10 mouse cellular contexts compared by ENCODE assay signal in the genomic region with DNA sequence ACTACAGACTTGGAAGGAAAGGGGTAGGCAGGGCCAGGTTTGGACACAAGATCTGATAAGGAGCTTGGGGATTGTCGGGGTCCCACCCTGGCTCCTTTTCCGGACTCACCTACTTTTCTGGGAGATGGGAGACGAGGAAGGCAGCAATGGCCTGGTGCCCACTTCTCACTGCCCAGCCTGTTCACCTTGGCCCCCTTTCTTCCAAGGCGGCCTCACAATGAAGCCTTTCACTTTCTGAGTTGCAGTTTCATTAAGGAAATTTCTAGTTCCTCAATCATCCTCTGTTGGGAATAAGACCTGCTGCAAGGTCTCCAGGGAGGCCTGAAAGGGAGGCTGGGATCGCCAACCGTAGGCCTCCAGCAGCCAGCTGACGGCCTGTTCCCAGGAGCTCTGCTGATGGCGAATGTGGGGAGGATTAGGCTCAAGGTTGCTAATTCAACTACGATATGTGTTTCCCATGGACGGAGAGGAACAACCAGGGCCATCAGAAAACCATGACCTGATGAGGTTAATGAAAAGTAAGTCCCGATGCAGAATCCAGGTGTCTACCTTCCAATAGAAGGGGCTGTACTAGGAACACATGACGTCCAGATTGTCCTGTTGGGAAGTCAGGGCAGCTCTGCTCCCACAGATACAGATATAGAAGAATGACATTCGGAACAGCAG. TPM values are rescaled to one million over a fixed set of nuclear protein-coding genes. Genes with fewer than 3 reads are reported as not detected.
DNase-seq lines count a peak whose midpoint lies in the region; ATAC-seq and TF ChIP-seq lines count a peak whose summit lies in the region.
"Had no signal": no experiment of that assay in that cellular context is flagged by ENCODE, and none has a peak within 500 bp of the region (broad histone marks: within the 10 kb centered on the region; RNA-seq: fewer than 3 reads in every experiment).

No protein-coding gene starts in this region.

- no peak; the same call in 1 of the 2 replicates for TF ChIP-seq EP300 in heart, adult 2 months (IDR thresholded peaks at IDR 0.05; ENCODE audit: insufficient read depth, low read depth, low read length)
- no peak for TF ChIP-seq EP300 in heart, postnatal 0 days (IDR thresholded peaks at IDR 0.05; ENCODE audit: low read depth)

- H3K4me3 ChIP-seq in heart, adult 2 months, result no peak overlapping the region
- no peak overlapping the region for H3K4me3 ChIP-seq in layer of hippocampus, adult 2 months
- H3K4me3 ChIP-seq in heart, postnatal 0 days (ENCODE audit: low read depth, low read length), result no peak overlapping the region
- H3K4me3 ChIP-seq: embryonic facial prominence, embryonic 10.5 days; liver, embryonic 13.5 days had no signal

- peak; percentile 57 to 58 for DNase-seq in heart, adult 2 months
- DNase-seq in heart, postnatal 36 days, result no peak
- DNase-seq in layer of hippocampus, adult 2 months (ENCODE audit: low spot score in 2 of 2), result no peak
- DNase-seq in layer of hippocampus, postnatal 14 days (ENCODE audit: low spot score in 2 of 2), result no peak
- DNase-seq in heart, postnatal 0 days (ENCODE audit: low spot score), result no peak
- DNase-seq in urinary bladder, postnatal 36 days (ENCODE audit: low spot score in 2 of 2), result no peak
- DNase-seq: cerebellum, adult 9-11 months; liver, embryonic 13.5 days had no signal

- no peak for TF ChIP-seq POLR2A in heart, adult 2 months (IDR thresholded peaks at IDR 0.05; ENCODE audit: insufficient read depth, low read depth, low read length)

- H3K27ac ChIP-seq in heart, adult 2 months, result peak overlapping the region; percentile 90
- H3K27ac ChIP-seq in layer of hippocampus, adult 2 months, result peak overlapping the region; percentile 64; the same call in 1 of the 2 replicates
- H3K27ac ChIP-seq in heart, postnatal 0 days (ENCODE audit: low read depth), result peak overlapping the region; percentile 66
- H3K27ac ChIP-seq: embryonic facial prominence, embryonic 10.5 days; liver, embryonic 13.5 days had no signal

- ATAC-seq in granulocyte monocyte progenitor cell, adult 5-6 weeks (replicated peaks; ENCODE audit: poor library complexity, severe bottlenecking), result peak; percentile 11; the same call in 1 of the 2 replicates
- ATAC-seq in heart, postnatal 0 days (ENCODE audit: insufficient read depth, low read depth), result no peak

- no peak overlapping the region for H3K9ac ChIP-seq in heart, adult 2 months (ENCODE audit: low read depth, low read length)
- H3K9ac ChIP-seq in heart, postnatal 0 days (replicated peaks; ENCODE audit: low read depth, low read length), result no peak overlapping the region
- H3K9ac ChIP-seq: liver, embryonic 13.5 days had no signal

- TF ChIP-seq CTCF in heart, adult 2 months (IDR thresholded peaks at IDR 0.05), result no peak
- TF ChIP-seq CTCF in layer of hippocampus, adult 2 months (conservative IDR thresholded peaks at IDR 0.05), result no peak
- no peak for TF ChIP-seq CTCF in heart, postnatal 0 days (IDR thresholded peaks at IDR 0.05; ENCODE audit: low read depth)

- 49% methylated on average over 13 of the region's 13 CpGs for WGBS in heart, adult 2 months
- 62% methylated on average over 13 of the region's 13 CpGs for WGBS in heart, postnatal 0 days

- H3K9me3 ChIP-seq in heart, postnatal 0 days (replicated peaks; ENCODE audit: control insufficient read depth, low read length), result no peaks in the 10 kb centered on the region
- H3K9me3 ChIP-seq: embryonic facial prominence, embryonic 10.5 days; liver, embryonic 13.5 days had no signal

- no peak overlapping the region for H3K4me2 ChIP-seq in heart, postnatal 0 days (ENCODE audit: low read depth, low read length)
- H3K4me2 ChIP-seq: liver, embryonic 13.5 days had no signal

- H3K36me3 ChIP-seq in heart, adult 2 months (ENCODE audit: control insufficient read depth, insufficient read depth, low read length), result no peaks in the 10 kb centered on the region
- no peaks in the 10 kb centered on the region for H3K36me3 ChIP-seq in heart, postnatal 0 days (replicated peaks; ENCODE audit: control insufficient read depth, insufficient read depth, low read length)
- H3K36me3 ChIP-seq: embryonic facial prominence, embryonic 10.5 days; liver, embryonic 13.5 days had no signal

- H3K79me2 ChIP-seq in heart, adult 2 months (replicated peaks; ENCODE audit: control insufficient read depth, insufficient read depth, low read length), result no peaks in the 10 kb centered on the region

- H3K4me1 ChIP-seq in heart, adult 2 months (ENCODE audit: control insufficient read depth, insufficient read depth, low read length), result peaks cover 21% of the 10 kb centered on the region
- peaks cover 20% of the 10 kb centered on the region for H3K4me1 ChIP-seq in heart, postnatal 0 days (ENCODE audit: control insufficient read depth, insufficient read depth)

- H3K27me3 ChIP-seq in heart, adult 2 months (ENCODE audit: control insufficient read depth, insufficient read depth, low read length), result no peaks in the 10 kb centered on the region
- no peaks in the 10 kb centered on the region for H3K27me3 ChIP-seq in heart, postnatal 0 days (ENCODE audit: control insufficient read depth, insufficient read depth, low read length)

- intact Hi-C loops in heart, adult 2 months (cut with DNase I), result loop anchor here (1.0 to 5.0 kb wide), 2 partner anchors 15 to 35 kb away; a partner anchor contains a TSS
- intact Hi-C loops in heart, postnatal 36 days (cut with DNase I), result no loop called here

RNA-seq across cellular contexts. Expression of a gene that starts 14.9 kb away (rescaled TPM):
- total RNA-seq in heart, adult 2 months (2021), result 10 to 100 TPM; 15.0 to 15.1 TPM
- polyA plus RNA-seq in heart, adult 2 months (2012; rRNA removed), result 6.1 and 8.0 TPM in 2 replicates
- total RNA-seq in heart, postnatal 36 days (2021), result 10 to 100 TPM; 14.2 to 18.3 TPM
- 1 to 10 TPM; 5.0 to 6.1 TPM for total RNA-seq in layer of hippocampus, adult 2 months (2021)
- total RNA-seq in layer of hippocampus, postnatal 14 days (2021), result 1 to 10 TPM; 5.5 to 6.4 TPM
- total RNA-seq in granulocyte monocyte progenitor cell, adult 5-6 weeks (2014; fragmentation: Nextera tagmentation), result 0.21 TPM in 1 of 2 replicates, not detected in the other
- total RNA-seq in granulocyte monocyte progenitor cell, adult 5-6 weeks (2017), result not detected in 2 replicates
- 4.4 and 12.7 TPM in 2 replicates for total RNA-seq in heart, postnatal 0 days (2014; rRNA removed; ENCODE audit: low replicate concordance)
- 0.75 and 0.90 TPM in 2 replicates for polyA plus RNA-seq in heart, postnatal 0 days (2015; fragmentation: Nextera tagmentation; extraction: Ambion mirVana)

RNA-seq across cellular contexts. Expression of a gene that starts 15.8 kb away (rescaled TPM):
- 100 to 1,000 TPM; 123 to 129 TPM for total RNA-seq in heart, adult 2 months (2021)
- polyA plus RNA-seq in heart, adult 2 months (2012; rRNA removed), result 187 and 223 TPM in 2 replicates
- total RNA-seq in heart, postnatal 36 days (2021), result 100 to 1,000 TPM; 128 to 143 TPM
- 100 to 1,000 TPM; 472 to 491 TPM for total RNA-seq in layer of hippocampus, adult 2 months (2021)
- 100 to 1,000 TPM; 433 to 449 TPM for total RNA-seq in layer of hippocampus, postnatal 14 days (2021)
- 137 and 211 TPM in 2 replicates for total RNA-seq in granulocyte monocyte progenitor cell, adult 5-6 weeks (2014; fragmentation: Nextera tagmentation)
- 86.1 and 111 TPM in 2 replicates for total RNA-seq in granulocyte monocyte progenitor cell, adult 5-6 weeks (2017)
- 292 and 338 TPM in 2 replicates for total RNA-seq in heart, postnatal 0 days (2014; rRNA removed; ENCODE audit: low replicate concordance)
- polyA plus RNA-seq in heart, postnatal 0 days (2015; fragmentation: Nextera tagmentation; extraction: Ambion mirVana), result 162 and 171 TPM in 2 replicates

RNA-seq across cellular contexts. Expression of a gene that starts 18.6 kb away (rescaled TPM):
- total RNA-seq in heart, adult 2 months (2021), result 1 to 10 TPM; 2.9 to 3.6 TPM
- 3.1 and 5.7 TPM in 2 replicates for polyA plus RNA-seq in heart, adult 2 months (2012; rRNA removed)
- 1 to 10 TPM; 3.8 to 4.3 TPM for total RNA-seq in heart, postnatal 36 days (2021)
- total RNA-seq in layer of hippocampus, adult 2 months (2021), result 1 to 10 TPM; 5.3 to 6.0 TPM
- 1 to 10 TPM; 4.0 to 6.3 TPM for total RNA-seq in layer of hippocampus, postnatal 14 days (2021)
- 13.9 and 15.2 TPM in 2 replicates for total RNA-seq in granulocyte monocyte progenitor cell, adult 5-6 weeks (2014; fragmentation: Nextera tagmentation)
- 14.8 and 17.4 TPM in 2 replicates for total RNA-seq in granulocyte monocyte progenitor cell, adult 5-6 weeks (2017)
- total RNA-seq in heart, postnatal 0 days (2014; rRNA removed; ENCODE audit: low replicate concordance), result 2.1 and 7.4 TPM in 2 replicates
- polyA plus RNA-seq in heart, postnatal 0 days (2015; fragmentation: Nextera tagmentation; extraction: Ambion mirVana), result 11.7 and 12.5 TPM in 2 replicates

RNA-seq across cellular contexts. Expression of a gene that starts 18.7 kb away (rescaled TPM):
- total RNA-seq in heart, adult 2 months (2021), result 10 to 100 TPM; 39.6 to 49.1 TPM
- 43.6 and 55.2 TPM in 2 replicates for polyA plus RNA-seq in heart, adult 2 months (2012; rRNA removed)
- 10 to 100 TPM; 44.8 to 45.2 TPM for total RNA-seq in heart, postnatal 36 days (2021)
- total RNA-seq in layer of hippocampus, adult 2 months (2021), result 100 to 1,000 TPM; 130 to 144 TPM
- 100 to 1,000 TPM; 125 to 127 TPM for total RNA-seq in layer of hippocampus, postnatal 14 days (2021)
- 29.9 and 40.9 TPM in 2 replicates for total RNA-seq in granulocyte monocyte progenitor cell, adult 5-6 weeks (2014; fragmentation: Nextera tagmentation)
- 47.9 and 54.8 TPM in 2 replicates for total RNA-seq in granulocyte monocyte progenitor cell, adult 5-6 weeks (2017)
- total RNA-seq in heart, postnatal 0 days (2014; rRNA removed; ENCODE audit: low replicate concordance), result 51.1 and 64.0 TPM in 2 replicates
- polyA plus RNA-seq in heart, postnatal 0 days (2015; fragmentation: Nextera tagmentation; extraction: Ambion mirVana), result 34.2 and 38.6 TPM in 2 replicates

RNA-seq across cellular contexts. Expression of a gene that starts 24.4 kb away (rescaled TPM):
- total RNA-seq in heart, adult 2 months (2021), result 1,000 to 10,000 TPM; 5,084 to 5,508 TPM
- polyA plus RNA-seq in heart, adult 2 months (2012; rRNA removed), result 4,851 and 5,939 TPM in 2 replicates
- total RNA-seq in heart, postnatal 36 days (2021), result 1,000 to 10,000 TPM; 4,706 to 5,436 TPM
- 1 to 10 TPM; 2.4 to 2.9 TPM for total RNA-seq in layer of hippocampus, adult 2 months (2021)
- 1 to 10 TPM in 1 of 2 experiments, under 1 TPM in 1; 0.85 to 3.7 TPM for total RNA-seq in layer of hippocampus, postnatal 14 days (2021)
- total RNA-seq in granulocyte monocyte progenitor cell, adult 5-6 weeks (2014; fragmentation: Nextera tagmentation), result 4.1 TPM in 1 of 2 replicates, not detected in the other
- total RNA-seq in granulocyte monocyte progenitor cell, adult 5-6 weeks (2017), result 0.82 TPM in 1 of 2 replicates, not detected in the other
- total RNA-seq in heart, postnatal 0 days (2014; rRNA removed; ENCODE audit: low replicate concordance), result 2,939 and 3,145 TPM in 2 replicates
- 7,680 and 7,748 TPM in 2 replicates for polyA plus RNA-seq in heart, postnatal 0 days (2015; fragmentation: Nextera tagmentation; extraction: Ambion mirVana)

Comparison
In these comparisons a context has a peak if more than half of its experiments do, and no peak if none do; other contexts are left out.
1. DNase-seq: peak in heart, adult 2 months (2 of 2); none in heart, postnatal 36 days (0 of 2), layer of hippocampus, adult 2 months (0 of 2), layer of hippocampus, postnatal 14 days (0 of 2), heart, postnatal 0 days (single experiment) and urinary bladder, postnatal 36 days (0 of 2).
2. Peak in every context shown above with its lines, with median percentiles within 50 percentile points of each other: H3K27ac ChIP-seq.